Mouse (Mus musculus): ENCODE measurements around the gene Nhs. TPM values are rescaled to one million over a fixed set of nuclear protein-coding genes. Genes with fewer than 3 reads are reported as not detected.

Nhs gene
- total and polyA plus RNA-seq, 2 experiments from 2014 or later, result 4.0 to 16.5 TPM

DNA sequence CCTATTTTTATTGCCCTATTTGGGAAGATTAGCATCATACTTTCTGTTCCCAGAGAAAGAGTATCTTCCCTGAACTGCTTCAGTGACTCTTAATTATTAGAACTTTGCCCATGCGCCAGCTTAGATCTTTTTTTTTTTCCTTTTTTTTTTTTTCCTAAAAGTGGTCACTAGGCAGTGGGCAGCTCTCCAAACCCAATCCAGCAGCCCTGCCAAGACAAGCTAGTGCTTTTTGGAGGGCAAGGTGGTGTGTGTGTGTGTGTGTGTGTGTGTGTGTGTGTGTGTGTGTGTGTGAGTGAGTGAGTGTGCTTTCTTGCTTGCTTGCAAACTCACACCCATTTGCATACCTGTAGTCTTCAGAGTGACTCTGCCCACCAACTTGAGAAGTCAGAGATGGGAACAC lies 169.4 kb downstream of the Nhs start:
- Histone ChIP-seq H3K9me3 (ENCODE audit: low read length) (no peaks in the 10 kb centered on the region), H3K4me2 (ENCODE audit: low read depth, low read length) (no peak overlapping the region), H3K4me3 (ENCODE audit: low read length) (no peak overlapping the region), H3K9ac (replicated peaks; ENCODE audit: low read length) (no peak overlapping the region), H3K27ac (no peak overlapping the region), H3K4me1 (ENCODE audit: insufficient read depth, low read length) (no peaks in the 10 kb centered on the region), H3K27me3 (ENCODE audit: insufficient read depth, low read length) (no peaks in the 10 kb centered on the region), H3K36me3 (ENCODE audit: insufficient read depth, low read length) (no peaks in the 10 kb centered on the region)
- WGBS, result 68% methylated on average over 1 of the region's 1 CpGs
- DNase-seq (ENCODE audit: low spot score) (peak; percentile 11), ATAC-seq (no peak)
- TF ChIP-seq CTCF (IDR thresholded peaks at IDR 0.05; ENCODE audit: low read depth), result no peak

DNA sequence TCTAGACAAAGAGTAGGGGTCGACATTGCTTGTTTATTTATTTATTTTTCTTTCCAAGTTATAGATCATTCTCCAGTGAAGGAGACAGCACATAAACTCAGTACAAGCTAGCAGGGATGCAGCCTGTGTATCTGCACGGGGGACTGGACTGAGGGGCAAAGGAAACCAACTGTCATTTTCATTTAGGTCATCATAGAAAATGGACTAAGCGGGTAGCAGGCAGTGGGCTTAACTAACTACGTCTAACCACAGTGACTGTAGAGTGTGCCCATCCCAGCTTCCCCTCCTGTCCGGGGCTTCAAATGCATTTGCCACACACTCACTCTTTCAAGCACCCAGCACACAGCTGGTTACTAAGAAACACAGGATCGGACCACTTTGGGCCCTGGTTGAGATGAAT lies 174.6 kb downstream of the Nhs start:
- Histone ChIP-seq H3K27me3 (ENCODE audit: insufficient read depth, low read length) (no peaks in the 10 kb centered on the region; the same call in 1 of the 2 replicates), H3K9me3 (ENCODE audit: low read length) (no peaks in the 10 kb centered on the region), H3K9ac (replicated peaks; ENCODE audit: low read length) (no peak overlapping the region), H3K4me1 (ENCODE audit: insufficient read depth, low read length) (no peaks in the 10 kb centered on the region), H3K36me3 (ENCODE audit: insufficient read depth, low read length) (no peaks in the 10 kb centered on the region), H3K4me2 (ENCODE audit: low read depth, low read length) (no peak overlapping the region), H3K4me3 (ENCODE audit: low read length) (no peak overlapping the region), H3K27ac (no peak overlapping the region)
- no peak for TF ChIP-seq CTCF (IDR thresholded peaks at IDR 0.05; ENCODE audit: low read depth)
- ATAC-seq (no peak), DNase-seq (ENCODE audit: low spot score) (no peak)
- 71% methylated on average over 6 of the region's 6 CpGs for WGBS

DNA sequence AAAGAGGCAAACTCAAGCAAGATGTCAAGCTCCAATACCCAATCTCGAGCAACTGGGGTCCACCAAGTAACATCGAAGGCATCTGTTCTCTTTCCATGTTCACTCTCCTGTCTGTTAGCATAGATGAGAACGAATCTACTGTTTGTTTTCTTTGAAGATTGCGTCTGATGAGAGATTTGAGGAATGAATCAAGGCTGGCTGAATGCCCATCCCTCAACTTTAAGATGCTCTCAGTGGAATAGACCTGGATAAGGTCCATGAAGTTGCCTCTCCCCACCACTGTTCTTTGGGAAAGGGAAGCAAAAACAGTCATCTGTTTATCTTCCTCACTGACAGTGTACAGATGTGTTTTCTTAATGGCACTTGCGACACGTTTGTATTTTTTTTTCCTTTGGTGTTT lies 178.1 kb downstream of the Nhs start:
- 70% methylated on average over 6 of the region's 6 CpGs for WGBS
- TF ChIP-seq CTCF (IDR thresholded peaks at IDR 0.05; ENCODE audit: low read depth), result no peak
- Histone ChIP-seq H3K4me3 (ENCODE audit: low read length) (no peak overlapping the region), H3K4me1 (ENCODE audit: insufficient read depth, low read length) (no peaks in the 10 kb centered on the region), H3K36me3 (ENCODE audit: insufficient read depth, low read length) (no peaks in the 10 kb centered on the region), H3K27ac (no peak overlapping the region), H3K9me3 (ENCODE audit: low read length) (no peaks in the 10 kb centered on the region), H3K9ac (replicated peaks; ENCODE audit: low read length) (no peak overlapping the region), H3K4me2 (ENCODE audit: low read depth, low read length) (no peak overlapping the region), H3K27me3 (ENCODE audit: insufficient read depth, low read length) (peaks cover 3% of the 10 kb centered on the region; the same call in 1 of the 2 replicates)
- ATAC-seq (no peak), DNase-seq (ENCODE audit: low spot score) (no peak)

DNA sequence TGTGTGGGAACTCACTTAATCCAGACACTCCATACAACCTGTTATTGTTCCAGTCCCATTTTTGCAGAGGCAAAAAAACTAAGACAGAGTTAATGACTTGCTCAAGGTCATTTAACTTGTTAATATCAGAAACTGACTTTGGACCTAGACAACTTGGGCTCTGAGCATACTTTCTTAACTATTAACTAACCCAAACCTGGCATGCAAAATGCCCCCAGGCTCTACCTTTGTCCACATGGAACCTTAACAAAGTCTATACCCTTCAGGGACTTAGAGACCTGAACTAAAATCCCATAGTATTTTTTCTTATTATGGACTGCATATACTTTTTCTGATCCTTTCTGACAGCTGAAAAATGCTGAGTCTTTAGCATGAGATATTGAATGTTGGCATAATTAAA lies 179.6 kb downstream of the Nhs start:
- H3K9me3 ChIP-seq (ENCODE audit: low read length), result no peaks in the 10 kb centered on the region
- no peak overlapping the region for H3K4me3 ChIP-seq (ENCODE audit: low read length)
- H3K4me2 ChIP-seq (ENCODE audit: low read depth, low read length), result no peak overlapping the region
- H3K36me3 ChIP-seq (ENCODE audit: insufficient read depth, low read length), result no peaks in the 10 kb centered on the region
- H3K27me3 ChIP-seq (ENCODE audit: insufficient read depth, low read length), result peaks cover 3% of the 10 kb centered on the region; the same call in 1 of the 2 replicates
- H3K4me1 ChIP-seq (ENCODE audit: insufficient read depth, low read length), result no peaks in the 10 kb centered on the region
- no peak overlapping the region for H3K27ac ChIP-seq
- H3K9ac ChIP-seq (replicated peaks; ENCODE audit: low read length), result no peak overlapping the region
- no peak for TF ChIP-seq CTCF (IDR thresholded peaks at IDR 0.05; ENCODE audit: low read depth)
- DNase-seq (ENCODE audit: low spot score) (no peak), ATAC-seq (no peak)

DNA sequence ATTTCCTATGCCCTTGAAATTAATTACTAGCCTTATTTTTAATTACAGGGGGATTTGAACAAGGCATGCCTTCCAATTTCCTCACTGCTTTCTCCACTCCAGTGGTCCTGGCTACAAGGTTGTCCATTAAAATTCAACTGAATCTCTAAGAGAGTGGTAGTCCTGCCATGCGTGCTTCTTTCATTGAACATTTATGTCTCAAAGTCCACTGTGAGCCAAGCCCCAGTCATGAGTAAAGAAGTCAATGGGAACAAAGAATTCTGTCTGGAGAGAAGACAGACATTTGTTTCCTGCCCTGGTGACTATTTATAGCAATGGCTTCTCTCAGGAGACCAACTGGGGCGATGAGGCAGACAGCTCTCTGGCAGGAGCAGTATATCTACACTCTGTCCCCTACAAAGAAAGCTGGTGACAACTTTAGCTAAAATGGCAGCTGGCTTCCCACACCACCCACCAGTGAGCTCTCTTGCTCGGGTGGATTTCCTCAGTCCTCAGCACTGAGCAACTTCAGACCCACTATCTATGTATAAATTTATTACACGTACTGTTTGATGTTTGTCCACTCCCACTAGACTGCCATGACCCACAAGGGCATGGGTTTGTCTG lies 182.2 kb downstream of the Nhs start:
- no peak for TF ChIP-seq CTCF (IDR thresholded peaks at IDR 0.05; ENCODE audit: low read depth)

DNA sequence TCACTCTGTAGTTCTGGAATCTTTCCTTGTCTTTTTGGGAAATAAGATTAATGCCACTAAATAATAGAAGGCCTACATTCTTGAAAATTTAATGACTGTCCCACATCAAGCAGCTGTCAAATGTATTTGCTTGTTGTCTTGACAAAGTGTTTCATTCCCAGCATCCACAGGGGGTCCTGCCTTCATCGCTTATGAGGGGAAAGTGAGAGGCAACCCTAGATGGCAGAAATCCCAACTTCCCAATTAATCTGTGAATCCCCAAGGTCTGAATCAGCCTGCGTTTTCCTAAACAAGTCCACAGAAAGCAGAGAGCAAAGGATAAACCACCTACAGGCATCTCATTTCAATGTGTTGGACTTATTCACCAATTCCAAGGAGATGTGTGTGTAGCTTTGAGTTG lies 183.2 kb downstream of the Nhs start:
- Histone ChIP-seq H3K27me3 (ENCODE audit: insufficient read depth, low read length) (0 out of 2 replicates have a peak, but pooled peaks cover 7% of the 10 kb centered on the region), H3K9me3 (ENCODE audit: low read length) (no peaks in the 10 kb centered on the region), H3K27ac (no peak overlapping the region), H3K4me3 (ENCODE audit: low read length) (no peak overlapping the region), H3K4me1 (ENCODE audit: insufficient read depth, low read length) (no peaks in the 10 kb centered on the region), H3K4me2 (ENCODE audit: low read depth, low read length) (no peak overlapping the region), H3K9ac (replicated peaks; ENCODE audit: low read length) (no peak overlapping the region), H3K36me3 (ENCODE audit: insufficient read depth, low read length) (no peaks in the 10 kb centered on the region)
- no peak for TF ChIP-seq CTCF (IDR thresholded peaks at IDR 0.05; ENCODE audit: low read depth)
- WGBS, result 45% methylated on average over 2 of the region's 2 CpGs
- DNase-seq (ENCODE audit: low spot score) (no peak), ATAC-seq (no peak)

More for the DNA sequence above, 182.2 kb downstream of the Nhs start:
- Histone ChIP-seq H3K9me3 (ENCODE audit: low read length) (no peaks in the 10 kb centered on the region), H3K4me1 (ENCODE audit: insufficient read depth, low read length) (no peaks in the 10 kb centered on the region), H3K4me2 (ENCODE audit: low read depth, low read length) (no peak overlapping the region), H3K9ac (replicated peaks; ENCODE audit: low read length) (no peak overlapping the region), H3K27me3 (ENCODE audit: insufficient read depth, low read length) (0 out of 2 replicates have a peak, but pooled peaks cover 7% of the 10 kb centered on the region), H3K36me3 (ENCODE audit: insufficient read depth, low read length) (no peaks in the 10 kb centered on the region), H3K27ac (no peak overlapping the region), H3K4me3 (ENCODE audit: low read length) (no peak overlapping the region)
- ATAC-seq (no peak), DNase-seq (ENCODE audit: low spot score) (no peak)
- 61% methylated on average over 4 of the region's 4 CpGs for WGBS

DNA sequence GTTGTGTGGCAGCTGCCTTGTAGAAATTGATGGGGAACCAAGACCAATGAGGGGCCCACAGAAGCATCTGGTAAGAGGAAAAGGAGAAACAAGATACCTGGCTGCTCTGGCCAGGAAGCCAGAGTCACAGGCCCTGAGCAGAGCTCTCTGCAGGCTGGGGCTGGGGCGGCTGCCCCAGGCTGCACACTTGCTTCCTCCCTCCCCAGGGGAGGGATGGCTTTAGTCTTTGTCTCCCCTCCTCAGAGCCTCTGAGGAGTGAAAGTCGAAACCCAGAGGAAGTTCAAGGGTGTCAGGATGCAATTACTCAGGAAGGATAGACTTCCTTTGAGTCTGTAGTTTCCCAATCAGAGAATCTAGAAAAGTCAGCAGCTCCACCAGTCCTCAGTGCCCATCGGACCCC lies 186.0 kb downstream of the Nhs start:
- Histone ChIP-seq H3K4me3 (ENCODE audit: low read length) (no peak overlapping the region), H3K27me3 (ENCODE audit: insufficient read depth, low read length) (0 out of 2 replicates have a peak, but pooled peaks cover 7% of the 10 kb centered on the region), H3K36me3 (ENCODE audit: insufficient read depth, low read length) (no peaks in the 10 kb centered on the region), H3K9me3 (ENCODE audit: low read length) (no peaks in the 10 kb centered on the region), H3K4me1 (ENCODE audit: insufficient read depth, low read length) (no peaks in the 10 kb centered on the region), H3K9ac (replicated peaks; ENCODE audit: low read length) (no peak overlapping the region), H3K27ac (no peak overlapping the region), H3K4me2 (ENCODE audit: low read depth, low read length) (no peak overlapping the region)
- no peak for DNase-seq (ENCODE audit: low spot score)
- ATAC-seq, result no peak
- WGBS, result 62% methylated on average over 3 of the region's 3 CpGs
- no peak for TF ChIP-seq CTCF (IDR thresholded peaks at IDR 0.05; ENCODE audit: low read depth)

All from hindbrain, postnatal 0 days (tissue).